Mouse (Mus musculus) common myeloid progenitor, adult 5-6 weeks (primary cell): ENCODE data around the gene Gm20422. TPM values are rescaled to one million over a fixed set of nuclear protein-coding genes. Genes with fewer than 3 reads are reported as not detected.

Source experiments
- ATAC-seq: replicated peaks from 2 replicates; pipeline ENCODE4 v1.8.0; 2016; ENCODE audit warnings: low read depth, mild to moderate bottlenecking, moderate TSS enrichment, inconsistent platforms; ENCODE audit not compliant: poor library complexity, severe bottlenecking
- total RNA-seq: library from RNA; stranded (forward); fragments of 200-1000, 187-1606 nt; gene quantifications from 2 replicates; pipeline ENCODE4 v1.2.3, GENCODE M21; 2017

The Gm20422 gene
- not detected in 2 replicates for total RNA-seq

- ATAC-seq: peak; percentile 100
Observed at GRCm38 (mm10) chr8:69774503-69775148, at the start of gene Gm20422. Gm20422 (minus strand) TSS chr8:69774886.

GRCm38 (mm10) chr8:69822386-69823191 is 47.9 kb upstream of the Gm20422 start, which contains the start of gene Lpar2:
Lpar2 (plus strand) TSS chr8:69822429.
- peak; percentile 72 for ATAC-seq

GRCm38 (mm10) chr8:69821971-69822385 is 47.3 kb upstream of the Gm20422 start:
- peak; percentile 26 for ATAC-seq

GRCm38 (mm10) chr8:69820466-69820865 is 45.8 kb upstream of the Gm20422 start:
- no peak for ATAC-seq

- ATAC-seq: no peak
Observed at GRCm38 (mm10) chr8:69815396-69815795, 40.7 kb upstream of the Gm20422 start.

GRCm38 (mm10) chr8:69814881-69815280 is 40.2 kb upstream of the Gm20422 start:
- no peak for ATAC-seq

GRCm38 (mm10) chr8:69809820-69810219 is 35.1 kb upstream of the Gm20422 start:
- no peak for ATAC-seq

GRCm38 (mm10) chr8:69808864-69809403 is 34.2 kb upstream of the Gm20422 start:
- ATAC-seq: peak; percentile 59

GRCm38 (mm10) chr8:69808094-69808863 is 33.6 kb upstream of the Gm20422 start, which contains the start of gene Gmip:
Gmip (plus strand) TSS chr8:69808679.
- ATAC-seq: peak; percentile 89

- no peak for ATAC-seq
Observed at GRCm38 (mm10) chr8:69807236-69807635, 32.5 kb upstream of the Gm20422 start.

GRCm38 (mm10) chr8:69805491-69805890 is 30.8 kb upstream of the Gm20422 start:
- no peak for ATAC-seq

GRCm38 (mm10) chr8:69805086-69805485 is 30.4 kb upstream of the Gm20422 start:
- ATAC-seq: no peak

- no peak for ATAC-seq
Observed at GRCm38 (mm10) chr8:69804537-69804936, 29.9 kb upstream of the Gm20422 start.

GRCm38 (mm10) chr8:69803366-69803765 is 28.7 kb upstream of the Gm20422 start:
- ATAC-seq: no peak

GRCm38 (mm10) chr8:69802216-69802615 is 27.5 kb upstream of the Gm20422 start:
- ATAC-seq: no peak

GRCm38 (mm10) chr8:69801796-69802195 is 27.1 kb upstream of the Gm20422 start:
- no peak for ATAC-seq

- ATAC-seq: no peak
Observed at GRCm38 (mm10) chr8:69799946-69800345, 25.3 kb upstream of the Gm20422 start.

GRCm38 (mm10) chr8:69799261-69799660 is 24.6 kb upstream of the Gm20422 start:
- no peak for ATAC-seq

- no peak for ATAC-seq
Observed at GRCm38 (mm10) chr8:69797661-69798060, 23.0 kb upstream of the Gm20422 start.

- ATAC-seq: no peak
Observed at GRCm38 (mm10) chr8:69796721-69797345, 22.1 kb upstream of the Gm20422 start.
